Mouse (Mus musculus) kidney, adult 11 months (tissue): ENCODE measurements around the gene Babam2.

ENCODE experiments used
- DNase-seq: peaks from one replicate; pipeline ENCODE4 v3.0.0; 2022

Babam2 gene

GRCm38 (mm10) chr5:32001266-32001665 lies 303.8 kb downstream of the Babam2 start:
- no peak for DNase-seq

- DNase-seq = no peak
Measured at GRCm38 (mm10) chr5:32001771-32002170, 304.3 kb downstream of the Babam2 start.

DNA sequence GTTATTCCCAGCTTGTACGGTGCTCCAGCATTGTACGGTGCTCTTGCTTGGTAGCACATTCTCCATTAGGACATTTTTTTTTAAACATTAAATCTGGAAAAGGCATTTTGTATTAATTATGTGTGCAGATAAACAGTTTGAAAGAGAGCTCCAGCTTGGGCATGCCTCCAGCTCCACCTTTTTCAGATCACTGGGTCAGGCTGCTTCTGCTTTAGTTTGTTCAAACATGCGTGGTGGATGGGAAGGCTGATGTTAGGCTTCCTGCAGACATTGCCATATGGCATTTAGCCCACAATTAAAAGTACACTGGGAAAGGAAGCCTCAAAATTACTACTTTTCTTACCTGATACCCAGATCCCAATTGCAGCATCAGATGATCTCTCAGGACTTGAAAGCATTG lies 310.9 kb downstream of the Babam2 start:
- DNase-seq = no peak

GRCm38 (mm10) chr5:32010056-32010455 lies 312.6 kb downstream of the Babam2 start:
- no peak for DNase-seq

GRCm38 (mm10) chr5:32013053-32013452 lies 315.6 kb downstream of the Babam2 start:
- no peak for DNase-seq

DNA sequence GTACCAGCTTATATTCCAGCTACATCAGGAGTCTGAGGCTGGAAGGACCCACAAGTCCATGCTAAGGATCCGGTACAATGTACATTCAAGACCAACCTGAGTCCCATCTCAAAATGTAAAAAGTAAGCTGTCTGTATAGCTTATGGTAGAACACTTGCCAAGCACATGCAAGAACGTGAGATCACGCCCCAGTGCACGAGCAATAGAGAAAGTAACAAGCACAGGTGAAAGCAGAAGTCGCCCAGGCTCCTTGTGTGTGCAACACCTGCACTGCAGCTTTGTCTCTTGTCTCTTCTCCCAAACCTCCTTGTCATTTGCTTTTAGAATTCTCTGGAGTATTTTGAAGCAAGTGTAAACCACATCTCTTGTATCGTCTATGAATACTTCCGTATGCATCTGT lies 317.3 kb downstream of the Babam2 start:
- DNase-seq = no peak

DNA sequence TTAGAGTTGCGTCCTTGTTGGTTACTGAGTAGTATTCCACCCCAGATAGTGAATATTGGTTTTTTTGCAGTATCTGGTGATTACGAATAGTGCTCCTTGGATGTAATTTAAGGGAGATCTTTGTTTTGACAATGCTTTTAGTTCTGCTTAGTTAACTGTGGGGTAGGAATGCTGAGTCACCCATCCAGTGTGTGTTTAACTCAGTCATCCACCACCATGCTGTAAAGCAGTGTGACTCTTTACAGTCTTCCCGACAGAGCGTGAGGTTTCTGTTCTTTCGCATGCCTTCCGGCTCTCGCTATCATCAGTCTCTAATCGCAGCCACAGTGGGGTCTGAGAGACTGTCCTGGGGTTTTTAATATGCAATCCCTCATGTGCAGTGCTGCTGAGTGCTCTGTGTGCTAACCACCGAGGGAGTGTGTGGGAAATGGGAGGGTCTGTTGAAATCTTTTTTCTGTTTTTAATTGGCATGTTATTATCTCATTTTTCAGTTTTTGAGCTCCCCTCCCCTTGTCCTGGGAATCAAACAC lies 318.5 kb downstream of the Babam2 start:
- DNase-seq = no peak

DNA sequence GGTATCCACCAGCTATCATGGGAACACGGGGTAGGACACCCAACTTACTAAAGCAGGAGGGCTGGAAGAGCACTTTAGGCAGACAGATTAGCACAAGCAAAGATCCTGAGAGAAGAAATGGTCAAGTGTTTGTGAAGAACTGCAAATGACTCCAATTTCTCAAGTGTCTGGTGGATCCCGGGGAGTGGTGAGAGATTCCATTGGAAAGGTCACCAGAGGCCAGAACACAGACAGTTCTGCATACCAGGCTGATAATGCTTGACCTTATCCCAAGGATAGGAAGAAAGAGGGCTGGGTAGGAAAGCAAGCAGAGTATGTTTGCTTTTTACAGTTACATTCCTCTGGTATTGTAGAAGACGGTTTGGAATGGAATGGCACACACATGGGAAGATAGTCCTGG lies 320.2 kb downstream of the Babam2 start:
- no peak for DNase-seq

- no peak for DNase-seq
Measured at GRCm38 (mm10) chr5:32018276-32018675, 320.8 kb downstream of the Babam2 start.

DNA sequence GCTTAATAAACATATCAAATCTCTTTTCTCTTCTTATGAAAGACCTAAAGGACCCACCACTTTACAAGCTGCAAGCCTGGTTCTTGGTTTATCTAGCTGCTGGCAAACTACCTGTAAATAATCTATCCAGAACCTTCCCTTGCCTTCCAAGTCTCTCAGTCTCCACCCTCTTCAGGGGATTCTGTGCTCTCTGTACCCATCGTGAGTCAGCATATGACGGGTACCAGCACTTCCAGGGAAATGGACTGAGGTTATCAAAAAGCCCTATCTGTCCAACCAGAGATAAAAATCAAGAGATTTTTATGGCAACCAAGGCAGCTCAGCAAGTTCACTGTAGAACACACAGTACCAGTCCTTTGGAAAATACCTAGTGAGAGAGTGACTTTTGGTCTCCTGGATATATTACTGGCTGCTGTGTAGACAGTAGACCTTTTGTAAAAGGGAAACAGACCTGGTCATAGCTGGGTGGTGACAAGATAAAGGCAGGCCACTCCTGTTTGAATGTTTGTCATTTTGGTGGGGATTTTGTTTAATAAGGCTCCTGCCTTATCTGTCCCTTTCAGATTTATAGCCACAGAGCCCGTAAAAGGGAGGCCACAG lies 332.4 kb downstream of the Babam2 start:
- no peak for DNase-seq

DNA sequence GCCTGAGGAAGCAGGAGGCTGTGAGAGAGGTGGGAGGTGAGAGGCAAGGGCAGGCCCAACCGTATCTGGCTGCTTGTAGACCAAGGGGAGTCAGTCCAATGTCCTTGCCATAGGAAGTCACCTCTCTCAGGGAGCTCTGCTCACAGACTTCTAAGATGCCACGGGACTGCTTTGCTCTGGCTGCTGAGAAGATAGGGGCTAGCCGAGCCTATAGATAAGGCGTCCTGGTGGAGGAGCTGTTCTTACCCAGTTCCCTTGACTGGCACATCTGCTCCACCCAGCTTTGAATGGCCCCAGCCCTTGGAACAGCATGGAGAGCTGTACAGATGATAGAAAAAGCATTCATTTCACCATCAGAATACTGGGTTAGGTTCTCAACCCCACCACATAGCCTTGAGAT lies 335.7 kb downstream of the Babam2 start:
- DNase-seq = no peak

- no peak for DNase-seq
Measured at GRCm38 (mm10) chr5:32033621-32034020, 336.1 kb downstream of the Babam2 start.

- no peak for DNase-seq
Measured at GRCm38 (mm10) chr5:32034475-32035054, 337.1 kb downstream of the Babam2 start.

DNA sequence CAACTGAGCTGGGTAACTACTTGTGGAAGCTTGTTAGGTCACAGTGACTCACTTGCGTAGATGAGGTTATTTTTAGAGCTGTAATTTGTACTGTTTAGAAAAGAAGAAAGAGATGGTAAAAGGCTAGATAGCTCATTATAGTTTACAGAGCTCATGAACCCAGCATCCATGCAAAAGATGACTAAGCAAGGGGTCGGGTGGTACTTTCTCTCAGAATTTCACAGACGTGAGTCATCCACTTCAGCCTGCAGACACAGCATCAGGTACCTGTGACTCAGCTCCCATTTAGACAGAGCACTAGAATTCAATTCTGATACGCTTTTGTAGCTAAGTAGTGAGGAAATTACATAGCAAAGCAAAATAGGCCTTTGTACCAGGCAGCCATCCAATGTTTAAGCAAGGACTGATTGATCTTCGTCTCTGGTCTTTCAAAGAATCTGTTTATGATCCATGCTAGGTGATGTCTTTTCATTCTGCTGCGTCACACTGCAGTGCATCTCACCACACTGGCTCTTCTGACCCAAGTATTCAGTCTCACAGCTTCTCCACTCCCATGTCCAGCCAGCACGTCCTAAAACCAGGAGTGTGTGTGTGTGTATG lies 338.3 kb downstream of the Babam2 start:
- DNase-seq = no peak

- DNase-seq = no peak
Measured at GRCm38 (mm10) chr5:32036896-32037295, 339.4 kb downstream of the Babam2 start.

GRCm38 (mm10) chr5:32037546-32037945 lies 340.1 kb downstream of the Babam2 start:
- DNase-seq = no peak

GRCm38 (mm10) chr5:32038994-32039393 lies 341.5 kb downstream of the Babam2 start:
- no peak for DNase-seq

GRCm38 (mm10) chr5:32039511-32039910 lies 342.0 kb downstream of the Babam2 start:
- DNase-seq = no peak

GRCm38 (mm10) chr5:32043153-32043552 lies 345.7 kb downstream of the Babam2 start:
- DNase-seq = no peak

GRCm38 (mm10) chr5:32043996-32044395 lies 346.5 kb downstream of the Babam2 start:
- DNase-seq = no peak

GRCm38 (mm10) chr5:32051899-32052298 lies 354.4 kb downstream of the Babam2 start:
- DNase-seq = no peak

DNA sequence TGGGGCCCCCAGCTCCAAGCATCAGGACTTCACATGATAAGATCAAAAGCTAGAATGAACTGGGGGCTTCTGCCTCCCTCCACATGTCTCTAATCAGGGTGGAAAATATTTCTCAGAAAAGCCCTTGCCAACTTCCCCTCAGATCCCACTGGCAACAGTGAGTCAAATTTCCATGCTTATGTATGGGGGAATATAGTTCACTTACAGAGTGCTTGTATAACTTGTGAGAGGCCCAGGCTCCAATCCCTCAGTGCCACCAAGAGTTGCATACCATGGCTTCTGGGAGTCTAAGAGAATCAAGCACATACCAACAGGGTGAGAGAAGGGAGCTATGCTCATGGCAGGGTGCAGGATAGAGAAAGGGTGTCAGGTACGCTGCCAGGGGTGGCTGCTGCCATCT lies 355.0 kb downstream of the Babam2 start:
- DNase-seq = no peak

- DNase-seq = no peak
Measured at GRCm38 (mm10) chr5:32053476-32053875, 356.0 kb downstream of the Babam2 start.

DNA sequence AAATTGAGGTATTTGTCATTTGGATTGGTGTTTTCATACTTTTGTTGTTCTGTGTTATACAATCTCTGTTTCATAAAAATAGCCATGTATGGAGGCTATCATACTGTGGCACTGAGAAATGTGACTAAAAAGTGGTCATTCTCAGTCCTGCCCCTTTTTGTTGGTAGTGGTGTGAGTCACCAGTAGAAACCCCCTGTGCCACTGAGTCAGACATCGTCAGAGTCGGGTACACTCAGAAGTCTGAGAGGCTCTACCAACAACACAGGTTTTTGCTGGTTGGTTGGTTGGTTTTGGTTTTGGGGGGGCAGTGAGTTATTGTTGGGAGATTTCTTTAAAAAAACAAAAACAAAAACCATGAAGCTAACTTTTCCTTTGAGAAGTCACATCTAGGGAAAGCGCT lies 358.2 kb downstream of the Babam2 start:
- DNase-seq = no peak

DNA sequence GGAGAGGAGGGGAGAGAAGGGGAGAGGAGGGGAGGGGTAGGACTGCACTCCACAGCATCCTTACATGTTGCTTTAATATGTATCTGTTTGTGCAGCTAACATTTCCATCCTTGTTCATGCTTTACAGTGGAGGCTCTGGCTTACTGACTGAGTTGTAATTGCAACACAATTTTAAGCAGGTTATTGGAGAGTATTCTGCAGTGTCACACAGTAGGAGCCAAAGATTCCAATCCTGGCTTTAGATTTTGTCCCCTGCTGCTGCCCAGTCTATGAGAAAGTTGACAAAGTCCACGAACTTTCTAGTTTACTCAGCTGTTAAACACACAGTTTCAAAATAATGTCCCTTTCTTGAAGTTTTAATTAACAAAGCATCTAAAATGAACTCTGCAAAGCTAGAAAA lies 358.6 kb downstream of the Babam2 start:
- no peak for DNase-seq
